Mouse (Mus musculus) MEL (cell line): ENCODE results near the gene Tpt1. TPM values are rescaled to one million over a fixed set of nuclear protein-coding genes. Genes with fewer than 3 reads are reported as not detected.
A peak's percentile ranks its signal among the peaks of the same experiment; 100 is the strongest.

Experiments used
- DNase-seq: peaks from one replicate; pipeline ENCODE4 v3.0.0; 2011; ENCODE audit warnings: low read depth, low spot score
- H3K27ac ChIP-seq: 2 replicates; pipeline ENCODE4 v1.5.1; 2012; ENCODE audit warnings: low read depth, mild to moderate bottlenecking, control low read depth, low read length, moderate library complexity; ENCODE audit not compliant: control insufficient read depth
- H3K27me3 ChIP-seq, 2 experiments: fragments of 150-350 bp in 1 of 2; sonication (generic) in 1 of 2; 2 replicates each; pipeline ENCODE4 v1.6.1; 2012; ENCODE audit warnings: low read length in 2 of 2, mild to moderate bottlenecking in 2 of 2, improper control_type of control experiment in 1 of 2, moderate library complexity in 1 of 2; ENCODE audit not compliant: insufficient read depth in 2 of 2, control insufficient read depth in 1 of 2
- H3K36me3 ChIP-seq, 2 experiments: 2 replicates each; pipeline ENCODE4 v1.6.1; 2012 to 2014; ENCODE audit warnings: low read length in 2 of 2, improper control_type of control experiment in 1 of 2, inconsistent platforms in 1 of 2, mild to moderate bottlenecking in 1 of 2; ENCODE audit not compliant: insufficient read depth in 2 of 2, control insufficient read depth in 1 of 2
- H3K4me1 ChIP-seq, 2 experiments: fragments of 150-350 bp in 1 of 2; sonication (generic) in 1 of 2; 2 replicates each; pipeline ENCODE4 v1.6.1; 2012; ENCODE audit warnings: low read length in 2 of 2, improper control_type of control experiment in 1 of 2, mild to moderate bottlenecking in 1 of 2; ENCODE audit not compliant: insufficient read depth in 2 of 2, control insufficient read depth in 1 of 2
- H3K4me3 ChIP-seq, 2 experiments: fragments of 150-350 bp in 1 of 2; sonication (generic) in 1 of 2; 2 replicates each; pipeline ENCODE4 v1.5.1; 2012; ENCODE audit warnings: low read depth in 2 of 2, low read length in 2 of 2, mild to moderate bottlenecking in 2 of 2, moderate library complexity in 2 of 2, control low read depth in 1 of 2, improper control_type of control experiment in 1 of 2; ENCODE audit not compliant: control insufficient read depth in 1 of 2, insufficient read depth in 1 of 2
- H3K79me2 ChIP-seq: 2 replicates; pipeline ENCODE4 v1.6.1; 2012; ENCODE audit warnings: mild to moderate bottlenecking, low read length, moderate library complexity; ENCODE audit not compliant: control insufficient read depth, poor library complexity, insufficient read depth
- H3K9ac ChIP-seq: 2 replicates; pipeline ENCODE4 v1.6.1; 2012; ENCODE audit warnings: low read depth, mild to moderate bottlenecking, control low read depth, low read length, moderate library complexity; ENCODE audit not compliant: control insufficient read depth, poor library complexity, severe bottlenecking
- H3K9me3 ChIP-seq: fragments of 150-350 bp; sonication (generic); replicated peaks from 2 replicates; pipeline ENCODE4 v1.6.1; 2012; ENCODE audit warnings: mild to moderate bottlenecking, low read length, improper control_type of control experiment, moderate library complexity; ENCODE audit not compliant: insufficient read depth
- CTCF ChIP-seq, 3 experiments: IDR thresholded peaks in 2 of 3; conservative IDR thresholded peaks in 1 of 3; 2 replicates each; pipeline ENCODE4 v1.5.1; 2011 to 2012; ENCODE audit warnings: low read length in 3 of 3, low read depth in 2 of 3, mild to moderate bottlenecking in 2 of 3, improper control_type of control experiment in 1 of 3, inconsistent platforms in 1 of 3, mixed read lengths in 1 of 3, moderate library complexity in 1 of 3; ENCODE audit not compliant: control insufficient read depth in 1 of 3, insufficient read depth in 1 of 3, poor library complexity in 1 of 3, severe bottlenecking in 1 of 3
- EP300 ChIP-seq, 2 experiments: IDR thresholded peaks; 2 replicates each; pipeline ENCODE4 v1.6.1; 2011; ENCODE audit warnings: improper control_type of control experiment in 2 of 2, low read length in 2 of 2, low read depth in 1 of 2, mild to moderate bottlenecking in 1 of 2
- GATA1 ChIP-seq: IDR thresholded peaks from 2 replicates; pipeline ENCODE4 v1.6.1; 2011; ENCODE audit warnings: low read depth, low read length, improper control_type of control experiment
- KAT2A ChIP-seq: conservative IDR thresholded peaks from 2 replicates; pipeline ENCODE4 v1.6.1; 2012; ENCODE audit warnings: low read depth, low read length, improper control_type of control experiment, inconsistent platforms
- MAFK ChIP-seq: IDR thresholded peaks from 2 replicates; pipeline ENCODE4 v1.6.1; 2011; ENCODE audit warnings: low read depth, mild to moderate bottlenecking, low read length, improper control_type of control experiment, borderline replicate concordance
- MXI1 ChIP-seq: IDR thresholded peaks from 2 replicates; pipeline ENCODE4 v1.6.1; 2011; ENCODE audit warnings: mild to moderate bottlenecking, low read depth, low read length, improper control_type of control experiment
- MYB ChIP-seq: IDR thresholded peaks from 2 replicates; pipeline ENCODE4 v1.6.1; 2011; ENCODE audit warnings: mild to moderate bottlenecking, low read depth, low read length, improper control_type of control experiment
- MYC ChIP-seq: IDR thresholded peaks from 2 replicates; pipeline ENCODE4 v1.6.1; 2011; ENCODE audit warnings: low read depth, mild to moderate bottlenecking, low read length, improper control_type of control experiment, moderate library complexity
- NRF1 ChIP-seq: IDR thresholded peaks from 2 replicates; pipeline ENCODE4 v1.6.1; 2014; ENCODE audit warnings: low read depth, mild to moderate bottlenecking, inconsistent platforms, low read length, improper control_type of control experiment, moderate library complexity; ENCODE audit not compliant: poor library complexity, insufficient read depth, severe bottlenecking
- POLR2A ChIP-seq, 2 experiments: IDR thresholded peaks; 2 replicates each; pipeline ENCODE4 v1.6.1; 2011 to 2012; ENCODE audit warnings: low read length in 2 of 2, mild to moderate bottlenecking in 2 of 2, control low read depth in 1 of 2, improper control_type of control experiment in 1 of 2, low read depth in 1 of 2, moderate library complexity in 1 of 2; ENCODE audit not compliant: control insufficient read depth in 1 of 2, insufficient read depth in 1 of 2, poor library complexity in 1 of 2
- RAD21 ChIP-seq: IDR thresholded peaks from 2 replicates; pipeline ENCODE4 v1.6.1; 2011; ENCODE audit warnings: mild to moderate bottlenecking, low read depth, low read length, improper control_type of control experiment
- RCOR1 ChIP-seq: IDR thresholded peaks from 2 replicates; pipeline ENCODE4 v1.6.1; 2012; ENCODE audit warnings: low read depth, mild to moderate bottlenecking, inconsistent platforms, low read length, improper control_type of control experiment
- SMC3 ChIP-seq: IDR thresholded peaks from 2 replicates; pipeline ENCODE4 v1.6.1; 2011; ENCODE audit warnings: low read depth, low read length, improper control_type of control experiment
- TCF12 ChIP-seq: IDR thresholded peaks from 2 replicates; pipeline ENCODE4 v1.6.1; 2014; ENCODE audit warnings: low read depth, mild to moderate bottlenecking, inconsistent platforms, low read length, improper control_type of control experiment, moderate library complexity
- ZC3H11A ChIP-seq: IDR thresholded peaks from 2 replicates; pipeline ENCODE4 v1.6.1; 2012; ENCODE audit warnings: low read depth, mild to moderate bottlenecking, inconsistent platforms, low read length, improper control_type of control experiment
- ZMIZ1 ChIP-seq: IDR thresholded peaks from 2 replicates; pipeline ENCODE4 v1.6.1; 2012; ENCODE audit warnings: low read depth, mild to moderate bottlenecking, inconsistent platforms, low read length, improper control_type of control experiment, moderate library complexity
- polyA plus RNA-seq, 2 experiments: library from polyadenylated mRNA; stranded (reverse) in 1 of 2; unstranded in 1 of 2; fragments of >175 nt in 1 of 2; fragments of >200 nt in 1 of 2; gene quantifications; 2 replicates each; pipeline versions ENCODE4 v1.2.1 to v1.2.4; 2012; ENCODE audit warnings: low replicate concordance in 2 of 2, low read depth in 1 of 2; ENCODE audit not compliant: insufficient read length in 2 of 2, insufficient read depth in 1 of 2, missing spikeins in 1 of 2
- total RNA-seq: library from RNA; depleted of rRNA; stranded (reverse); fragments of 300-350 nt; gene quantifications from 2 replicates; pipeline ENCODE4 v1.2.3, GENCODE M21; 2012

Gene Tpt1
- total and polyA plus RNA-seq, 3 experiments: 652 to 1,342 (median 817) TPM

GRCm38 (mm10) chr14:75876320-75877043 is 31.6 kb downstream of the Tpt1 start:
- H3K9ac ChIP-seq: no peak overlapping the region
- TF ChIP-seq SMC3 (peak; percentile 94), RAD21 (peak; percentile 91), CTCF (IDR thresholded peaks at IDR 0.05 in 2 of 3, conservative IDR thresholded peaks at IDR 0.05 in 1 of 3; ENCODE audit: control insufficient read depth in 1 of 3, insufficient read depth in 1 of 3, low read depth in 2 of 3, low read length in 3 of 3, poor library complexity in 1 of 3, severe bottlenecking in 1 of 3) (peak; percentile 54 to 93 (median 78)), ZC3H11A (peak; percentile 86), MYB (no peak), GATA1 (no peak)
- H3K4me3 ChIP-seq: no peak overlapping the region
- DNase-seq: peak; percentile 84
- H3K4me1 ChIP-seq: no peaks in the 10 kb centered on the region
- no peaks in the 10 kb centered on the region for H3K9me3 ChIP-seq
- H3K27ac ChIP-seq: no peak overlapping the region
- H3K79me2 ChIP-seq: no peaks in the 10 kb centered on the region
- no peaks in the 10 kb centered on the region for H3K36me3 ChIP-seq
- H3K27me3 ChIP-seq: no peaks in the 10 kb centered on the region; a peak in 1 of 4 replicates

- H3K79me2 ChIP-seq: no peaks in the 10 kb centered on the region
- DNase-seq: no peak
- no peak for TF ChIP-seq KAT2A
These were observed 32.4 kb downstream of the Tpt1 start for GRCm38 (mm10) chr14:75877297-75877696.

GRCm38 (mm10) chr14:75878980-75879379 is 34.1 kb downstream of the Tpt1 start:
- Histone ChIP-seq H3K9ac (no peak overlapping the region), H3K27me3 (no peaks in the 10 kb centered on the region; a peak in 1 of 4 replicates), H3K27ac (no peak overlapping the region), H3K9me3 (no peaks in the 10 kb centered on the region), H3K36me3 (no peaks in the 10 kb centered on the region), H3K79me2 (no peaks in the 10 kb centered on the region), H3K4me3 (no peak overlapping the region), H3K4me1 (no peaks in the 10 kb centered on the region)
- DNase-seq: no peak
- TF ChIP-seq NRF1 (no peak), TCF12 (no peak), MYC (no peak), ZMIZ1 (no peak), MAFK (no peak), RCOR1 (no peak), EP300 (IDR thresholded peaks at IDR 0.05; ENCODE audit: low read depth in 1 of 2, low read length in 2 of 2) (no peak), CTCF (IDR thresholded peaks at IDR 0.05 in 2 of 3, conservative IDR thresholded peaks at IDR 0.05 in 1 of 3; ENCODE audit: control insufficient read depth in 1 of 3, insufficient read depth in 1 of 3, low read depth in 2 of 3, low read length in 3 of 3, poor library complexity in 1 of 3, severe bottlenecking in 1 of 3) (no peak), POLR2A (IDR thresholded peaks at IDR 0.05; ENCODE audit: control insufficient read depth in 1 of 2, insufficient read depth in 1 of 2, low read depth in 1 of 2, low read length in 2 of 2, poor library complexity in 1 of 2) (no peak), RAD21 (no peak), MXI1 (no peak)

More at GRCm38 (mm10) chr14:75877297-75877696, 32.4 kb downstream of the Tpt1 start:
- Histone ChIP-seq H3K4me1 (no peaks in the 10 kb centered on the region), H3K9me3 (no peaks in the 10 kb centered on the region), H3K4me3 (no peak overlapping the region), H3K36me3 (no peaks in the 10 kb centered on the region), H3K27ac (no peak overlapping the region), H3K27me3 (no peaks in the 10 kb centered on the region; a peak in 1 of 4 replicates), H3K9ac (no peak overlapping the region)
